ENCODE assay signal across 24 mouse cellular contexts in the genomic region with DNA sequence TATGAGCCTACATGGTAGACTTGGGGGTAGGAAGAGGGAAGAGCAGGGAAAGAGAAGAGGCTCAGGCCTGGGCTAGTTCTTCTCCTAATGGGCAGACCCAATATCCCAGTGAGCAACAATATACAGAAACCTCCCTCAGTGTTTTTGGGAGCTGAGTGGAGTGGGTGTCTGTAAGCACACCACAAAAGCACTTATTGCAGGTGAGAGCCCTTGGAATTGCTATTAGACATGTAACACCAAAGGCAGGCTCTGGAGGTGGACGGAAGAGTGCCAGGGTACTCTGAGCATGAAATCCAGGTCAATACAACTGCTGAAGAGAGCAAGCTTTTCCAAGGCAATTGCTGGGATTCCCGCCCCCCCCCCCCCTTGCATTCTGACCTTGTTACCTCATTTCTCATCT.
DNase-seq lines count a peak whose midpoint lies in the region; ATAC-seq and TF ChIP-seq lines count a peak whose summit lies in the region.
"Had no signal": no experiment of that assay in that cellular context is flagged by ENCODE, and none has a peak within 500 bp of the region (broad histone marks: within the 10 kb centered on the region; RNA-seq: fewer than 3 reads in every experiment).

No protein-coding gene starts in this region.

- TF ChIP-seq POLR2A in liver, adult 2 months (IDR thresholded peaks at IDR 0.05; ENCODE audit: extremely low read depth, insufficient read depth, low read length), result no peak

- no peak overlapping the region for H3K27ac ChIP-seq in liver, adult 2 months (replicated peaks; ENCODE audit: insufficient read depth, low read depth, low read length)
- no peak overlapping the region for H3K27ac ChIP-seq in liver, embryonic 11.5 days (ENCODE audit: low read depth, low read length)
- no peak overlapping the region for H3K27ac ChIP-seq in lung, postnatal 0 days (ENCODE audit: low read length)
- H3K27ac ChIP-seq: forebrain, embryonic 10.5 days; forebrain, embryonic 13.5 days; hindbrain, embryonic 10.5 days; hindbrain, embryonic 13.5 days had no signal

- H3K27me3 ChIP-seq in liver, adult 2 months (ENCODE audit: control insufficient read depth, insufficient read depth, low read length), result no peaks in the 10 kb centered on the region
- no peaks in the 10 kb centered on the region for H3K27me3 ChIP-seq in liver, embryonic 11.5 days (replicated peaks; ENCODE audit: control insufficient read depth, insufficient read depth, low read length)
- no peaks in the 10 kb centered on the region for H3K27me3 ChIP-seq in lung, postnatal 0 days (replicated peaks; ENCODE audit: insufficient read depth, low read length)
- H3K27me3 ChIP-seq: CH12.LX; forebrain, embryonic 13.5 days; hindbrain, embryonic 13.5 days; Patski had no signal

- ATAC-seq in liver, embryonic 11.5 days (replicated peaks; ENCODE audit: low FRiP score), result no peak
- ATAC-seq in lung, postnatal 0 days, result peak; percentile 46; the same call in 1 of the 2 replicates
- ATAC-seq: forebrain, embryonic 13.5 days; forebrain, embryonic 16.5 days; hindbrain, embryonic 16.5 days; Patski had no signal

- DNase-seq in adrenal gland, adult 2 months, result peak; percentile 38
- no peak for DNase-seq in adrenal gland, postnatal 4 days (ENCODE audit: low spot score in 2 of 2)
- peak; percentile 40 for DNase-seq in liver, adult 2 months (ENCODE audit: extremely low read depth, low read depth, low spot score)
- DNase-seq in liver, embryonic 11.5 days (ENCODE audit: low spot score), result no peak
- DNase-seq in lung, postnatal 0 days (ENCODE audit: low spot score), result peak; percentile 31
- DNase-seq in lung, postnatal 14 days, result no peak
- no peak for DNase-seq in kidney, adult 11 months
- DNase-seq: adrenal gland, adult 8-10 months; B cell, adult 2 months; cerebellum, adult 18-20 months; cerebellum, adult 9-10 months; cerebellum, postnatal 14 days; gastrocnemius, postnatal 10 days; gastrocnemius, postnatal 36 days had no signal

- H3K4me3 ChIP-seq in liver, adult 2 months (ENCODE audit: insufficient read depth, low read depth, low read length), result no peak overlapping the region
- H3K4me3 ChIP-seq in liver, embryonic 11.5 days (ENCODE audit: low read depth, low read length), result no peak overlapping the region
- H3K4me3 ChIP-seq in lung, postnatal 0 days (ENCODE audit: low read depth, low read length), result no peak overlapping the region
- H3K4me3 ChIP-seq: forebrain, embryonic 10.5 days; forebrain, embryonic 13.5 days; hindbrain, embryonic 10.5 days; hindbrain, embryonic 13.5 days had no signal

- no peak overlapping the region for H3K9ac ChIP-seq in liver, adult 2 months (ENCODE audit: low read depth, low read length)
- H3K9ac ChIP-seq in liver, embryonic 11.5 days (ENCODE audit: low read depth, low read length), result no peak overlapping the region
- H3K9ac ChIP-seq in lung, postnatal 0 days (replicated peaks; ENCODE audit: low read depth), result no peak overlapping the region
- H3K9ac ChIP-seq: forebrain, embryonic 13.5 days; hindbrain, embryonic 13.5 days had no signal

- H3K4me2 ChIP-seq in liver, embryonic 11.5 days, result no peak overlapping the region
- H3K4me2 ChIP-seq in lung, postnatal 0 days (replicated peaks; ENCODE audit: low read depth, low read length), result no peak overlapping the region
- H3K4me2 ChIP-seq: forebrain, embryonic 13.5 days; heart, embryonic 11.5 days; hindbrain, embryonic 13.5 days had no signal

- no peak for TF ChIP-seq CTCF in liver, adult 2 months (IDR thresholded peaks at IDR 0.05; ENCODE audit: low read depth, low read length)
- no peak for TF ChIP-seq CTCF in lung, postnatal 0 days (IDR thresholded peaks at IDR 0.05)

- 43% methylated on average over 2 of the region's 2 CpGs for WGBS in liver, adult 2 months
- 69% methylated on average over 2 of the region's 2 CpGs for WGBS in liver, embryonic 11.5 days
- WGBS in lung, postnatal 0 days, result 63% methylated on average over 2 of the region's 2 CpGs

- H3K36me3 ChIP-seq in liver, adult 2 months (ENCODE audit: control insufficient read depth, insufficient read depth, low read length), result no peaks in the 10 kb centered on the region
- H3K36me3 ChIP-seq in liver, embryonic 11.5 days (ENCODE audit: control insufficient read depth, insufficient read depth, low read length), result no peaks in the 10 kb centered on the region
- H3K36me3 ChIP-seq in lung, postnatal 0 days (ENCODE audit: insufficient read depth, low read length), result no peaks in the 10 kb centered on the region
- H3K36me3 ChIP-seq: G1E; hindbrain, embryonic 13.5 days had no signal

- peaks cover 10% of the 10 kb centered on the region for H3K4me1 ChIP-seq in liver, adult 2 months (ENCODE audit: control insufficient read depth, insufficient read depth, low read length)
- H3K4me1 ChIP-seq in liver, embryonic 11.5 days (replicated peaks; ENCODE audit: control insufficient read depth, insufficient read depth, low read length), result no peaks in the 10 kb centered on the region
- no peaks in the 10 kb centered on the region for H3K4me1 ChIP-seq in lung, postnatal 0 days (ENCODE audit: insufficient read depth, low read depth, low read length)

- TF ChIP-seq EP300 in lung, postnatal 0 days (IDR thresholded peaks at IDR 0.05), result no peak

- H3K79me2 ChIP-seq in liver, adult 2 months (ENCODE audit: control insufficient read depth, insufficient read depth, low read length), result peaks cover 7% of the 10 kb centered on the region

- H3K9me3 ChIP-seq in liver, embryonic 11.5 days (ENCODE audit: control insufficient read depth, low read length), result no peaks in the 10 kb centered on the region
- no peaks in the 10 kb centered on the region for H3K9me3 ChIP-seq in lung, postnatal 0 days (ENCODE audit: low read length)
- H3K9me3 ChIP-seq: forebrain, embryonic 10.5 days; forebrain, embryonic 13.5 days; hindbrain, embryonic 10.5 days; hindbrain, embryonic 13.5 days had no signal

Comparison
In these comparisons a context has a peak if more than half of its experiments do, and no peak if none do; other contexts are left out.
1. DNase-seq: peak in adrenal gland, adult 2 months (single experiment), liver, adult 2 months (single experiment) and lung, postnatal 0 days (single experiment); none in adrenal gland, postnatal 4 days (0 of 2), liver, embryonic 11.5 days (single experiment), lung, postnatal 14 days (single experiment) and kidney, adult 11 months (single experiment).